Mouse (Mus musculus) megakaryocyte progenitor cell, adult 5-6 weeks (primary cell): ENCODE data around the gene Atp1a3. TPM values are rescaled to one million over a fixed set of nuclear protein-coding genes. Genes with fewer than 3 reads are reported as not detected.
"Not testable (repeated sequence)": the region's sequence is repeated elsewhere in the genome, so short reads cannot be mapped to it uniquely, and the experiment has no call there.

Source experiments
- ATAC-seq: replicated peaks from 2 replicates; pipeline ENCODE4 v1.8.0; 2016; ENCODE audit warnings: mild to moderate bottlenecking, moderate TSS enrichment, inconsistent platforms; ENCODE audit not compliant: poor library complexity
- total RNA-seq, 2 experiments: library from RNA; stranded (forward) in 1 of 2; stranded (reverse) in 1 of 2; fragments of 157-497, 149-512 nt in 1 of 2; fragments of 200-1000 nt in 1 of 2; gene quantifications; 2 replicates each; pipeline versions ENCODE4 v1.2.3 to v1.2.4; 2015 to 2017

The Atp1a3 gene
- total RNA-seq (2015) (24.4 and 35.2 TPM in 2 replicates), total RNA-seq (2017) (18.4 and 28.5 TPM in 2 replicates)

DNA sequence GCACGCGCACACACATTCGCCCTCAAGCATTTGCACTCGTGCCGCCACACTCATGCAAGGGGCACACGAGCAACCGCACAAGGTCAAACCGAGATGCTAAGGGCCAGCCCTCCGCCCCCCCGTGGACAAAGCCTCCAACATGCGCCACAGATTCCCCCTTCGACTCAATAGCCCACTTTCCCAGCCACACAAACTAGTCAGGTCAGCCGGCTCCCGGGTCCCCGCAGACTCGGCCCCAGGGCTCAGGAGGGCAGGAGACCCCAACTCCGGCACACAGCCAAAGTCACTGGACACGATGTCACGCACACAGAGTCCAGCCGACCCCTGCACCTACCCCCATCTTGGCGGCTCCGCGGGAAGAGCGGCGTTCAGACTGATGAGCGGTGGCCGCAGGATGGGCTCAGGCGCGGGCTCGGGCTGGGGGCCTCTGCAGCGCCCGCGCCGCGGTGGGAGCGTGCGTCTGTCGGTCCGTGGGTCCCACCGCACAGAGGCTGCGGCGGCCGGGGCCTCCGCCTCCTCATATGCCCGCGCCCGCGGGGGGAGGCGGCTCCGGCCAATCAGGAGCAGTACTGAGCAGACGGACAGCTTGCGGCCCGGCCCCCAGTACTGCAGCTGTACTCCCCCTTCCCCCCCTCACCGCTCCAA, at the start of gene Atp1a3:
Gene Atp1a3 (minus strand): TSS at position 538 of the 645 bp plus-strand sequence.
- peak; percentile 30 for ATAC-seq

DNA sequence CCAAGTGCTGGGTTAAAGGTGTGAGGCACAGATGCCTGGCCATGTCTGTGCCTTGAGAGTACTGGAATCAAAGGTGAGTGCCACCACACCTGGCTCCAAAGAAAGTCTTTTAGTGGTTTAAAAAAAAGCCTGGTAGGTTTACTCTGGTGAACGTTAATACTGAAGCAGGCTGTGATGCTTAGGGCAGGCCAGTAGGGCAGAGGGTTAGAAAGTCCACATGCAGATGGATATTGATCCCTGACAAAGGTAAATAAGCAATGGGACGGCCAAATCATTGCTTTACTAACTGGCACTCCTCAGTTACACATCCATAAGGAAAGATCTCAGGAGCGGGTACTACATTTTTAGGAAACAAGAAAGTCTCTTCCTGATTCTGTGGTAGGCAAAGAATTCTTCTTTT, 46.8 kb upstream of the Atp1a3 start:
- ATAC-seq: no peak

DNA sequence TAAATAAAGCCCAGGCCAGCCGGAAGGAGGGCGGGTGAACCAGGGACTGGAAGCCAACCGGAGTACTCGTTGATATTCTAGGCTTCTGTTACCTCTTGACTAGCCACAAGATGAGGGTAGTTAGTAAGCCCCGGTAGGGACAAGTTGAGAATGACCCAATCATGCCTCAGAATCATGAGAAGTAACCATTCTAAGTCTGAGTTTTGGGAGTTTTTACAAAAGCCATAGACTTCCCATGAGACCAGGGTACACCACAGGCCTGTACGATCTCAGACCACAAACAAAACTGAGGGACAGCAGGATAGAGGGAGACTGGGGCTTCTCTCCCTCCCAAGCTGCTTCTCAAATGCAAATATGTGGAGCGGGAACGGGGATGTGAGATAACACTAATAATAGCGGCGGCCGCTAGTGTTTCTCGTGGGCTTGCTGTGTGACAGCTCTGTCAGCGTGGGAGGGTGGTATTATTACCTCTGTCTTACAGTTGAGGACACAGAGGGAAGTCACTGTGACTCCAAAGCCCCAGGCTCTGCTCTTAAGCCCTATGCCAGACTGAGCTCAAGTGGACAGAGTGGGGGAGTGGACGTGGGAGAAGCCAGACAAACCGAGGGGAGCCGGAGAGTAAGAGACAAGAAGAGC, 43.7 kb upstream of the Atp1a3 start:
- ATAC-seq: no peak

DNA sequence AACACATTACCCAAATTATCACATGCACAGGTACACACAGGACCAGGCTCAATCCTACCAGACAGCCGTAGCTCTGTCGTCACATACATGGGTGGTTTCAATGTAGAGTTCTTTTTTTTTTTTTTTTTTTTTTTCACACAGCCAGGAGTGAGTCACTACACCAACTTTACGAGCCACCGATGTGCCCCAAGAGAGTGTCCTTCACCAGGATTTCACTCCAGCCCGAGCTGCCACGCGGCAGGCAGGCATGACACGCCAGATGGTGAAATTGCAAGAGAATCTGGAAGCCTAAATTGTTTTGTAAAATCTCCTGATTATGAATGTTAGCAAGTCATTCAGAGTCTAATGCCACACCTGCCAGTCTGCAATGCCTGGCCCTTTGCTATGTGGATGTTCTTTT, 41.6 kb upstream of the Atp1a3 start:
- ATAC-seq: no peak

DNA sequence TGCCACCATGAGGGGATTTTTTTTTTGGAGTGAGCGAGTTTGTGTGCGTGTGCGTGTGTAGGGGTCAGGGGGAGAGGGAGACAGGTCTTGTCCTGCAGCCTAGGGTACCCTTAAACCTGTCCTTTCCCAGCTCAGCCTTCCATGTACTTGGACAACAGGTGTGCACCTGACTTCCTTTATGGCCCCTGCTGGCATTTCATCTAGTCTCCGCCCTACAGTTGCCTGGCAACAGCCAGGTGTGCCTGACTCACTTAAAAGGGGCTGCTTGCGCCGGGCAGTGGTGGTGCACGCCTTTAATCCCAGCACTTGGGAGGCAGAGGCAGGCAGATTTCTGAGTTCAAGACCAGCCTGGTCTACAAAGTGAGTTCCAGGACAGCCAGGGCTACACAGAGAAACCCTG, 38.8 kb upstream of the Atp1a3 start:
- not testable (repeated sequence) for ATAC-seq

DNA sequence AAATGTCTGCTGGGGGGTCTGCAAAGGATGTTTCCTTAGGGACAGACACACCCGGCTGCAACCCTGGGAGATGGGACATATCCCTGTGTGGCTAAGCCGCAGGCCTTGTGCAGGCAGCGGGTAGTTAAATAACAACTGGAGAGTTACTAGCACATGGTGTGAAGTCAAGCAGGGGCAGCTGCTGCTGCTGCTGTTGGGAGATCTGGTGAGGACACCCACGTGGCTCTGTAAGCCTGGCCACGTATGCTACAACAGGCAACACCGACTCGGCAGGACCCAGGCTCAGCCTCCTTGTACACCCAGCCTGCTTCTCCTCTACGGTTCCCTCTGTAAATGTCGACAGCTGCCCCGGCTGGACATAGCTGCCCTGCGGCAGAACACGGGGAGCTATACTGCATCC, 36.2 kb upstream of the Atp1a3 start:
- no peak for ATAC-seq

DNA sequence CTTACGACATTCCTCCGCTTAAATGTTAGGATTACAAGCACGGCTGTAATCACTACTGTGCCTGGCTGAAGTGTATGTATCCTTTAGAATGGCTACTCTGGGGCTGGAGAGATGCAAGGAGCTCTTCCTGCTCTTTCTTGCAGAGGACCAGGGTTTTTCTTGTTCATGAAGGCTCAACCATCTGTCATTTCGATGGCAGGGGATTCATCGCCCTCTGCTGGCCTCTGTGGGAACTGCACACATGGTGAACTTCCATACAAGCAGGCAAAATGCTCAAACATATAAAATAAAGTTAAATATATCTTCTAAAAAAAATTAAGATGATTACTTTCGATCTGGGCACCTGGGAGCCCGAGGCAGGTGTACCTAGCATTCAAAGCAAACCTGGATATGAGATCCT, 30.2 kb upstream of the Atp1a3 start:
- peak; percentile 75 for ATAC-seq

DNA sequence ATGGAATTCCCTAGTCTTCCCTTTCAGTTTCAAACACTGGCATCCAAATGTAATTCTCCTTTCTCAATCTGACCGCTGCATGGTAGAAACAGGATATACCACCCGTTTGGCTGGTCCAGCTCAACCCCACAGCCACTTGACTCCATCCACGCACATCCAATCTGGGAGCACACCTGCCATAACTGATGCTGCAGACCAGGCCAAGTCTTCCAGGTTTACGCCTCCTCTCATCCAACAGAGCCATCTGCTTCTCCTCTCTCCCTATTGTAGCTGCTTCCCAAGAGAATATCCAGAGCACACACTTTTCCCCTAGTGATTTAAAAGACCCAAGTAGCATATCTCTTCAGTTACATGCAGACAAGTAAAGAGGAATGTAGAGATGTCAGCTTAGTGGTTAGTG, 29.0 kb upstream of the Atp1a3 start:
- ATAC-seq: no peak

DNA sequence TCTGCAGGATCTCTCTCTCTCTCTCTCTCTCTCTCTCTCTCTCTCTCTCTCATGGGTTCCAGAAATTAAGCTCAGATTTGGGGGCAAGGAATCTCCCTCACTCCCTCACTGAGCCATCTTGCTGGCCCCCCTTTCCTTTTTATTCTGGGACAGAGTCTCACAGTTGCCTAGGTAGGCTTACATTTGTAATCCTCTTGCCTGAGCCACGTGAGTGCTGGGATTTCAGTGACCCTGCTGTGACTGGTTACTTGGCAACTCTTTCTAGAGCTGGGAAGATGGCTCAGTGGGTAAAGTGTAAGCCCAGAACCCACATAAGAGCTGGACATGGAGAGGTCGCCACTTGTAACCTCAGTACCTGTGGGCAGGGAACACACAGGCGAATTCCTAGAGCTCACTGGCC, 25.8 kb upstream of the Atp1a3 start:
- ATAC-seq: no peak

DNA sequence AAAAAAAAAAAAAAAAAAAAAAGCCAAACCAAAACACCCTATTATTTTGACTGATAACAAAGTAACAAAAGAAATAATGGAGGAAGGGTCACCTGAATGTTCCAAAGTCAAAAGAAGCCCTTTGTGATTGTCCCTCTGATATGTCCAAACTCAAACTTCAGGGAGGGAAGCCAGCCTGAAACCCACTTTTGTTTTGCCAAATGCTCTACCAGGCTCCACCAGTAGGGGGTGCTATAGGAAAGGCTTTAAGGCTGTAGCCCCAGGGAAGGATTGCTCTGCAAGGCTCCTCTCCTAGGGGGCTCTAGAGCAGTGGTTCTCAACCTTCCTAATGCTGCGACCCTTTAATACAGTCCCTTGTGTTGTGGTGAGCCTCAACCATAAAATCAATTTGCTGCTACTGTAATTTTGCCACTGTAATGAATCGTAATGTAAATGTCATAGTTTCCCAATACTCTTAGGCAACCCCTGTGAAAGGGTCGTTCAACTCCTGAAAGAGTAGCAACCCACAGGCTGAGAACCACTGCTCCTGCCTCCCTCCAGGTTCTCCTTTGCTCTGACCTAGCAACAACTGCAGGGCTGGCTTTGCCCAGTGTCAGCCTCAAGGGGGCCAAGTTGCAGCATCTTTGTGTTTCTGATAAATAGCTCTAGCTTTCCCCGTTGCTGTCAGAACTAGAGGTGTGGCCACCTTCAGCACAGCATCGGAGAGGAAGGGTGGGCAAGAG, 24.4 kb upstream of the Atp1a3 start:
- peak; percentile 85 for ATAC-seq

DNA sequence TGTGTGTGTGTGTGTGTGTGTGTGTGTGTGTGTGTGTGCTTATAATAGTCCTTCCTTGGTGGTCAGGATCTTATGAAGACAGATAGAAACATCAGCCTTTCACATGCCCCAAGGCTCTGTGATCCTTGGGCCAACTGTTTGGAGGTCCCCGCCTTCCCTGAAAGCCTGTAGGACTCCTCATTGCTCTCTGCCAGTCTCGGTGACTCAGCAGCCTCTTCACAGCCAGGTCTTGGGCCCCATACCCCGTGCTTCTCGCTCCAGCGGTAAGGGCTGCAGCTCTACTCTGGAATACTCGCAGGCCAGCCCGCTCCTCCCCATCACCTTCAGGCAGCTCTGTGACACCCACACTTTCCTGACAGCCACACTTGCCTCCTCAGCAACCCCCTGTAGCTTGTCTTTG, 20.7 kb upstream of the Atp1a3 start:
- peak; percentile 53 for ATAC-seq

DNA sequence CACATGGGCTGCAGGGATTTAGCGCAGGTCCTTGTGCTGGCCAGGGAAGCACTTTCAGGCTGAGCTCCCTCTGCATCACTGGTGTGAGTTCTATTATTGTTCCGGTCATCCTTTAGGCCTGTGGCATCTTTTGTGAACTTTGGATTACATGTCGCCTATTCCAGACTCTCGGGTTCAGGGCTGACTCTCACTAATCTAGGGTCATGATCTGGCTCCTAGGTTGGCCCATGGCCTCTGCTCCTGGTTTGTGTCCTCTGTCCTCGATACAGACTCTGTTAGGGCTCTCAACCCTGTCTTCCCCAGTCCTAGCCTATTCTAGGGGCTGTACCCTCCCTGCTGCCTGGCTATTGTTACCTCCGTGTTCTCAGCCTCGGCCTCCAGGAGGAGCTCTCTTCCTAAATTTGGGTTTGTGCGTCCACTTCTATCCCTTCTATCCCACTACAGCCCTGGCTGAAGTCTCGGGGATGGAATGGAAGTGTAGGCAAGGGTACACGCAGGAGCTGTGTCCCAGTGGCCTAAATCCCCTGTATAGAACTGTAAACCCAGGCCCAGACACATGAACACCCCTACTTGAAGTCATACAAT, 20.2 kb upstream of the Atp1a3 start:
- peak; percentile 49; the same call in 1 of the 2 replicates for ATAC-seq

DNA sequence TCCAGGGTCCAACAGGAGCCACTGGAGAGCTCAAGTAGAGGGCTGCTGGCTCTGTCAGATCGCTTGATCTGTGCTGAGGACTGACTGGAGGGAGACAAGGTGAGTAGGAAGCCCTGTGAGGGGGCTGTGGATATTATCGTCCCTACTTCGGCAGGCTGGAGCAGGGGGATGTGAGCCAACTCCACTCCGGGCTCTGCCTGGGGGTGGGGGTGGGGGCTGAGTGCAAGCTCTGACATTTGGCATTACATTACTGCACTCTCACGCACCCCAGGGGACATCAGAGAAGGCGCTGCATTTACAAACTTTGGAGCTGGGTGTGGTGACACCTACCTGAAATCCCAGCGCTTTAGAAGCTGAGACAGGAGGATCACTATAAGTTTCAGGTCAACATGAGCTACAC, 5.8 kb upstream of the Atp1a3 start:
- no peak for ATAC-seq

DNA sequence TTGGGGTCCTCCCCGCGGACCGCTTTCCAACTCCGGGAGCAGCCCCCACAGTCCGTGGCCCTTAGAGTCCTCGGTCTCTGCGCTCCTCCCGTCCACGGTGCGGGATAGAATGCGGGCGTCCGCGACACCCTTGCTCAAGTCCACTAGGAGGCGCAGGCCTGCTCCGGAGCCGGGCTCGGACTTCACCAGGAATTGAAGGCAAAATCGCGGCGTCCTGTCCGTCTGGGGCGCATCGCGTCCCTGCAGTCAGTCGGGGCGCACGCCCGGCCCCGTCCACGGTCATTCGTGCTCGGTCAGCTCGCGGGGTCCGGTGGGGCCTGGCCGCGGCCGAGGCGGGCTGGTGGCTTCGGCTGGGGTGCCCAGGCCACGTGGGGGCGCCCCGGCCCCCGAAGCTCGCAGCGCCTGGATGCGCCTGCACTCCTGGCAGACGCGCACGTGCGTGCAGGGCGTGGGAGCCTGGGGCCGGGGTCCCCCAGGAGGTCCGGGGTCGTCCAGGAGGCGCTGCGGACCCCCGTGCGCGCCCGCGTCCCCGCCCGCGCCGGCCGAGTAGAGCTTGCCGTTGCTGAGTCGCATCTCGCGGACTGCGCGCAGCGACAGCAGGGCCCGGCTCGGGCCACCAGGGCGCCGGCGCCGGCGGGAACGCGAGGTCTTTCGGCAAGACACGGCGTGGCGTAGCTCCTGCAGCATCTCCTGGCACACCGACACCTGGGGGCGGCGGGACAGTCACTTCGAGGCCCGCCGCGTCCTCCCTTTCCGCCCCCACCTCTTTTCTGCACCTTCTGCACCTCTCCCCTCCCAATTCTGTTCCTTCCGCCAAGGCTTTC, 4.5 kb upstream of the Atp1a3 start:
- ATAC-seq: peak; percentile 23; the same call in 1 of the 2 replicates

DNA sequence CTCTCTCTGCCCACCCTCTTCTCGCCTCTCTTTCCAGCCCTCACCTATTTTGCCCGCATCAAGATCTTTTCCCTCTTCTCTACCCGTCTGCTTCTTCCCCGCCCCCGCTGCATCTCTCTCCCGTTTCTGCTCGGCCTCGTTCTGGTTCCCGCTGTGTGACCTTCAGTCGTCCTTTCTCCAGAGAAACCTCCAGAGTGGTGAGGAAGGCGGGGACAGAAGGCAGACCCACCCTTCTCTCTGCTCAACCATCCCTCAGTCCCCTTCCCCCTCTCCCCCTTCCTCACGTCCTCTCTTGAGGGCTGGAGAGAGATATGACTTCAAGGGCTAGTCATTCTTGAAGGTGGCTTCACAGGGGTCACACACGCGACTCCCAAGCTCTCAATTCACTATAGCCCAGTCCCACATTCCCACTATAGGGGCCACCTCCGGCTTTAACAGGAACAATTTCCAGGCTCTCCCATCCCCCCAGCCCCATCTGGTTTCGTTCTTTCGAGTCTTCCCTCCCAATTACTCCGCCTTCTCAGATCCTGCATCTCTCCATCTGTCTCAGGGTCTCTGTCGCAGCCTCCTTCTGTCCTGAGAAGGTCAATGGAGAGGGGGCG, 3.4 kb upstream of the Atp1a3 start:
- no peak for ATAC-seq

DNA sequence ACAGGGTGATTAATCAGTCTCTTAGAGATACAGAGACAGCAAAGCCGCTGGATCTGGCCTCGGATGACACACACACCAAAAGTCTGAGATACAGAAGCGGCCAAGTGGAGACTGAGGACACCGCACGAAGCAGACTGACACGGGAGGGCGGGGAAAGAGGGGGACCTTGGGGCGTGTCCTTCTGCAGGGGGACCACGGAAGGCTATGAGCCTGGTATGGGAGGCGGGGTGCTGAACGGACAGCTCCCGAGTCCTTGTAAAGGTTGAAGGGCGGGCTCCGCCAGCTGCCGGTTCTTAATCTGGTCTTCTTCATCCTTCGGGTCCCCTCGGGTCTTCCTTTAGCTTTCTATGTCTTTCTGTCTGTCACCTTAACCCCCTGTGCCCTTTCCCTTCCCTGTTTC, 2.9 kb upstream of the Atp1a3 start:
- peak; percentile 55 for ATAC-seq

DNA sequence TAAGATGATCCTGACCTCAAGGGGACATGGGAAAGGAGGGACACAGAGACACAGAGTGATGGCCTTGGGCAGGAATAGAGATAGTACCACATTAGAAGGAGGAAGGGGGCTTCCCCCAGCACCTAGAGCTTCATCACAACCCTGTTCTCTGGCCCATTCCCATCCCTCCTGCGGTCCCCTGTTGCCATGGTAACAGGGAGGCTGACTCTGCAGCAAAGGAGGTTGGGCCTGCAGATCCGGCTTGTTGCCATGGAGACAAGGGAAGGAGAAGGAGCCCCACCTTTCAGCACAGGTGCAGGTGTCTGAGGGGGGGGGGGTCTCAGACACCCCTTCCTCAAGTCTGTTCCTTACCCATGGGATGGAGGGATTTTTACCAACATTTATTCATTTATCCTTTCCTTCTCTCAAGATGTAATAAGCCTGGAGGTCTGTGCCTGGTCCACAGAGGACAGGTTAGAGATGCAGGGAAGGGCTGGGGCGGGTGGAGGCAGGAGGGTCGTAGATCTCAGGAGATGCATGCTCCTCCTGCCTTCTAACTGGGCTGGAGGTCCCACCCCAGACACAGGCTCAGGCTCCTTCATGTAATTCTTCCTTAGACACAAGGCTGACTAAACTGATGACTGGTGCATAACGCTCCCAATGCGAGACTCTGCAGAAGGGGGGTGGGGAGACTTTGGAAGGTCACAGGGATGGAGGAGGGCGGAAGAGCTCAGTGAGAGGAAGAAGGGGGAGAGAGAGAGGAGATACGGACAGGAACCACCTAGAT, 2.0 kb upstream of the Atp1a3 start:
- ATAC-seq: no peak

DNA sequence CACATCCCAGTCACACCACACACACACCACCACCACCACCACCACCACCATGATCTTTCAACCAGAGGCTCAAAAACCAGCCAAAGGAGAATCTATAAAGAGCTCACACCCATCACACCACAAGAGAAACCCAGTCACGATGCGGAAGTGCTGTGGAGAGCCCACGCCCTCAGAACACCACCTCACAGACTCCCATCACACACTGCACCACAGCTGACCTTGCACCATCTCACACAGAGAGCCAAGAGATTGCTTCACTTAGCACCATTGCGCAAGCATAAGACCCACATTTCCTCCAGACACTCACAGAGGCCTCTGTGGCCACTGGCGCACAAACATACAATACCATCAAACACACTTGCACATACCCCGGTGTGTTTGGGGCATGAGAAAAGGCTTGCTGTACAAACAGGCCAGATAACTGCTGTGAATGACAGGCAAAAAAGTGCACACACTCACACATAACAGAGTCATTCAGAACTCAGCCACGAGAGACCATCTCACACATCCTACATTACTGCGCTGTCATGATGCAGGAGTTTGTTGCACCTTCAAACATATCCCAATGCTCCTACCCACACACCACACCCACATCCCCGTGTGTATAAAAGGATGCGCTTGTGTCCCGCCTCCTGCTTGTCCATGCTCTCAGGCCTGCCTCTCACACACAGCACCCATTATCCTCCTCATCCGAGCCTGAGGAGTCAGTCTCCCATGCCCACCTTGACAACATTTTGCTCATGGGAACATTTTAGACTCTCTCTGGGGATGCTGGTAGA, 1.0 kb upstream of the Atp1a3 start:
- peak; percentile 89 for ATAC-seq

DNA sequence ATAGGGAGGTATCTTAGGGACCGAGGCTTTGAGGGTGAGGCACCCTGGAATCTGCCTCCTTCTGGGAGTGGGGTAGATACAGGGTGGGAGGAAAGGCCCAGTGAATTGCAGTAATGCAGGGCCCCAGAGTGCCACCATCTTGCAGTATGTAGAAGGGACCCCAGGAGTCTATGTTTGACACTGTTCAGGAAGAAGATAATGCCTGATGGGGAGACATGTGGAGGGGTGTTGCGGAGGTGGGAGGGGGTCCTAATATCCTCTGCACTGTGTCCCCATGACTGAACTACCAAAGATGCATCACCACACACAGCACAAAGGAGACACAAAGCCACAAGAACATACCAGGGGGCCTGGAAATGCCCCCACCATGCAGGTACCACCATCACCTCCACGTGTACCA, 413 bp upstream of the Atp1a3 start:
- no peak for ATAC-seq
